Mouse (Mus musculus): Measurements from ENCODE around the gene Ntf3. TPM values are rescaled to one million over a fixed set of nuclear protein-coding genes. Genes with fewer than 3 reads are reported as not detected.

Ntf3 gene
- not detected for polyA plus RNA-seq (2017; shearing (Covaris generic))

DNA sequence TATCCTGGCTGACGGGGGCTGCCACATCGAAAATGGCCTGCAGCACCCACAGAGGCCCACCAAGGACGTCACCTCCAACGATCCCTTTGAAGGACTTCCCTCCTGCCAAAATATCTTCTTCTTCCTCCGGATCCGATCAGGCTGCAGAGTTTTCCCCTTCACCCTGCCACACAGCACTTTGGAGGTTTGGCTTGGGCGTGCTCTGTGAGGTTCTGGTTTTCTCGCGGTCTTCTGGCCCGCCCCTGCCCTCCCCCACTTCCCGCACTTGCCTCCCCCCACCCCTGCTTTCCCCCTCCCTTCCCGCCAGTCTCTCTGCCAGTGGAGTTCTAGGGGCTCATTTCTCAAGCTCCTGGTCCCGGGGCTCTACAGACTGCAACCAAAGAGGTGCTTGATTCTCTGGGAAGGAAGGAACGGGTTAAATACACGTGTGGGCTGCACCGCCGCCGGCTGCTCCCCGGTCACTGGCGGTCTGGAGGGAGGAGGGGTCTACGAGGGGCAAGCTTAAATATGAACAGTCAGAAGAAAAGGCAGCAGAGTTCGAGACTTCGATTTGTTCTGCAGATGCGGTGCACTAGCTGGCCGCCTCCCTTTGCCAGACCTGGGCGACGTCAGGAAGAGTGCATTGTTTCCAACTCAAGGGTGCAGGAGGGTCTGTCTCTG lies at the start of gene Ntf3:
Gene Ntf3, minus strand, starts transcription at position 363 of the 660 bp plus-strand sequence.

